Mouse (Mus musculus): Measurements from ENCODE around the gene Aoah. TPM values are rescaled to one million over a fixed set of nuclear protein-coding genes. Genes with fewer than 3 reads are reported as not detected.

Aoah gene
- total RNA-seq, 2 experiments from 2014 or later = 1.9 to 3.9 TPM

DNA sequence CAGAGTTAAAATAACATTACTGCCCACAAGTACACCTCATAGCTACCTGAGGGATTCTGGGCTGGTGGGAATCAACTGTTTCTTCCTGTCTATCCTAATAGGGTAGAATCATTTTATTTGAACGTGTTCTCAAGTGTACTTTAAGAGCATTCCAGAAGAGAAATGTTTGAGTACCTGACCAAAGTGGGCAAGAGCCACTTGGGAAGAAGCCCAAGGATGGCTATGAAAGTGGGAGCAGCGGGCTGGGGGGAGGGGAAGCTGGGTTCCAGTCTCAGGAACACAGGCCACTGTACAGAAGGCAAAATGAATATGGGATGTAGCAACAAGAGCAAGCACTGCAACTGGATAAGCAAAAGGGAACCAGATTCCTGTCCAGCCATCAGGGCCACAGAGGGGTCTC is 111.3 kb downstream of the Aoah start:
- no peak for DNase-seq (ENCODE audit: low spot score in 2 of 2)

DNA sequence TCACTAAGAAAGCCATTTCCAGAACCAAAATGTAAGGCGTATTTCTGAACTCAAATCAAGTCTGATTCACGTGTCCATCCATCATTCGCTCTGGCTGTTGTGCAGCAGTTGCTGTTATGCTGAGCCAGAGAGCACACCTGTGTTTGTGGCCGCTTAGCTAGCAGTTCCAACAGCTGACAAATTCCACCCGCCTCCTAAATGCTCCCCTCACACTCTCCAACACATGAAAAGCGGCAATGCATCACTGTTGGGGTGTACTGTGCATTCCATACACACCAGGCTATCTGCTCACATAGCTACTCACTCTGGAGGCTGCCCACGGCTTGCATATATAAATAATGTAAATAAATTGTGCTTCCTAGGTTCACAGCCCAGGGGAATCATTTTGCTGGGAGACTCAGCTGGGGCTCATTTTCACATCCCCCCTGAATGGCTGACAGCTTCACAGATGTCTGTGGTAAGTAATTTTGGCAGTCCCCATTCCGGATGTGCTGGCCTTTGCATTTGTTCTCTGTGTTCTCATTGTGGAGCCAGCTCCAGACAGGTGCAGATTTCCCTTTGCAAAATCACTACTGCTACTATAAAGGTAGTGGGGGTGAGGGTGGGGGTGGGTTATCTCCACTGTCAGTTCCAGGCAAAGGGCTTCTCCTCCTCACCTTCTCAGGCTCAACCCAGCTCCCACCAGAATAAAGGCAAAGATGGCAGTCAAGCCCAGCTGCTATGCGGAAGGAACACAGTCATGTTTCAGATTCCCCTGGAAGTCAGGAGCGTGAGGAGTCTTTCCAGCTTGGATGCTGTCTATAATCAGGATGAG is 123.0 kb downstream of the Aoah start:
- no peak for DNase-seq (ENCODE audit: low spot score in 2 of 2)

DNA sequence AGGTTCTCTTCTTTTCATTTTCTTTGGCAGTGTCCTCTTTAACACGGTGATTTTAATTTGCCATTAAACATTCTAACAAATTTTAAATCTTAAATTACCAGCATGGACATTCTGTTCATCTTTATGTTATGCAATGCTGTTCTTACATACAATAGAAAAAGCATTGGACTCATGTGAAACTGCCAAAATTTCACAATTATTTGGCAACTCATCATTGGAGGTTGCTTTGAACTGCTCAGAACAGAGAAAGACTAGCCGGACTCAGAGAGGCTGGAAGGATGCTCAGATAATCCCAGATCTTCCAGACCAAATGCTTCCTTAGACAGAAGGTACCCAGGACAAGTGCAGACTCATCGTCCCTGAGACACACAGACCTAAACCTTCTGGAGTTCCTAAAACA is 126.5 kb downstream of the Aoah start:
- no peak for DNase-seq (ENCODE audit: low spot score in 2 of 2)

DNA sequence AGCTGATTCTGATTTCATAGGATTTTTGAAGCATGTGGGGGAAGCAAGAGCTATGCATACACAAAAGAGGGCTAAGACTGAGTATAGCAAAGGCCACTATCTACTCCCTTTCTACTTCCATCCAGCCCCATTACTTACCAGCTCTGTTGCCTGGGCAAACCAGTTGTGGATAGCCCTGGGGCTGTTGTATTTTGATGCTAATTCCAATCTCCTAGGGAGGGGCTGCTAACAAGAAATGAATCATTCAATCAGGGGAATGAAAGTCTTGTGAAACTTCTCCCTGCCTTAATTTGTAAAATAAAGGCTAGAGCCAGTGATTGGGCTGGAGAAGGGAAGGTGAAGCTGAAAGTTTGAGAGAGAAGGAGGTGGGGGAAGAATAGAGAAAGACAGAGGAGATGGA is 142.1 kb downstream of the Aoah start:
- DNase-seq (ENCODE audit: low spot score in 2 of 2) = no peak

DNA sequence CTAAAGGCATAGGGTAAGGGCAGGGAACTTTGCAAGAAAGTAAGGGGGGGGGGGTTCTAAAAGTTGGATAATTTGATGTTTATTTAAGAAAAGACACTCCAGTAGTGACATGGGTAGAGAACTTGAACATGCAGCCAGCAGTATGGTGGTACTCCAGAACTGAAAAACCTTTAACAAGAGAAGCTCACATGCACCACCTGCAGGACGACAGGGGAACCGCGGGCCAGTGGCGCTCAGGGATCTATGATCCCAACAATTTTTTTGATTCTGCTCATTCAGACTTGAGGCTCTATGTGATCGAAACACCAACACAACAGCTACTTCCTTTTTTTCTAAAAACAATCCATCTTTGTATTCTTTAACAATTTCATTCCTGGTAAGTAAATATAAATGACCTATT is 143.5 kb downstream of the Aoah start:
- DNase-seq (ENCODE audit: low spot score in 2 of 2) = peak; percentile 24 to 33

DNA sequence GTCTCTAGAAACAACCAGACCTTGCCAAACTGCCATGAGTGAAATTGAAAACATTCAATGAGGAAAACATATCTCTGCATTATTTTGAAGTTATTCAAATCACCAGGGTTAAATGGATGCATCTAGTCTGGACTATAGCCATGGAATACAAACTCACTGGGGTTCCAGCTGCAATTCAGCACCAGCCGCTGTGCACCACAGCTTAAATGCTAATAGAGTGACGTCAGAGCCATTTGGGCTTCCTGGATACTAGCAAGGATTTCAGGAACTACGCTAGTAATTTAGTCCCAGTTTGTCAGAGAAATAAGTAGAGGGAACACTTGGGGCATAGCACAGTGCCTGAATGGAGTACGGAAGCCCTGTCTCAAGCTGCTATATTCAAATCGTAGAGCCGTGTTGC is 145.2 kb downstream of the Aoah start:
- DNase-seq (ENCODE audit: low spot score in 2 of 2) = no peak

DNA sequence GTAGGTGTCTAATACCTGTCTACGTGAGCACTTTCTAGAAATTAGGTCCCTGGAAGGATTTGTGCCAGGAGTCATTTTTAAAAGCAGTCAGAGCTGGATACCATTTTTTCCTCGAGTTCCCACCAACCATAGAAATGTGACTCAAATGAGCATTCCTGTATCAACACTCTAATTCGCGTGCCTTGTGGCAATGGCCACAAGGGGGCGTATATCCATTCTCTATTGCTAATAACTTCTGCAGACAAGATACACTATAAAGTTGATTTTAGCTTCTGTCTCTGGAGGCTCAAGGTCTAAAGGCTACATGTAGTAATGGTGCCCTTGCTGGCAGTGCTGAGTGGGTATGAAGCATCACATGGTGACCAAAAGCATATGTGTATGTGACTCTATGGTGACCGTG is 146.5 kb downstream of the Aoah start:
- no peak for DNase-seq (ENCODE audit: low spot score in 2 of 2)

DNA sequence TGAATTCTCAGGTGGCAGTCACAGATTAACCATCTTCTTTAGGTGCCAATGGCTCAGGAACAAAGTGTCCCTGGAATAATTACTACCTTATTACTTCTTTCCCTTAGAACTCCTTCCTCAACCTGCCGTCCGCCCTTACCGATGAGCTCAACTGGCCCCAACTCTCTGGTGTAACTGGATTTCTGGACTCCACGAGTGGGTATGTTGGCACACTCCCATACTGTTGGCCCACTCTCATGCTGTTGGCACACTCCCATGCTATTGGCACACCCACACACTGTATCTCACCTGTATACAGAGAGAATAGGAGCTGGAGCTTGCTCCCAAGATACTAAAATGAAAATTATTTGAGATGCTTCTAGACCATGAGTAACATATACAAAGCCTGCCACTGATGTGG is 147.8 kb downstream of the Aoah start:
- no peak for DNase-seq (ENCODE audit: low spot score in 2 of 2)

DNA sequence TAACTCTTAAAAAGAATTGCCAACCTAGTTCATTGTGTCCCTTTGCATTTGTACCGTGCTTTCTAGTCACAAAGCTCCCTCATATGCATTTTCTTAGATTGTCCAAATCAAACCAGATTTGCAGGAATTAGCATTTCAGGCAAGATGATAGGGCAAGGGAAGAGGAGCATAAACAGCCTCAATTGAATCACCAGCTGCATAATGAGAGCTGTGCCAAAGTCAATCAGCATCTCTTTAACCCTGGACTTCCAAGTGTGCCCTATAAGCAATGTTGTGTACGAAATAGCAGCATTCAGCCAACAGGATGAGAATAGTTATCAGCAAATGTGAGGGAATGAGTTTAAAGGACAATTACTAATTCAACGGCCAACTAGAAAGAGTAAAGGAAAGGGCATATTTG is 169.2 kb downstream of the Aoah start:
- DNase-seq (ENCODE audit: low spot score in 2 of 2) = no peak

DNA sequence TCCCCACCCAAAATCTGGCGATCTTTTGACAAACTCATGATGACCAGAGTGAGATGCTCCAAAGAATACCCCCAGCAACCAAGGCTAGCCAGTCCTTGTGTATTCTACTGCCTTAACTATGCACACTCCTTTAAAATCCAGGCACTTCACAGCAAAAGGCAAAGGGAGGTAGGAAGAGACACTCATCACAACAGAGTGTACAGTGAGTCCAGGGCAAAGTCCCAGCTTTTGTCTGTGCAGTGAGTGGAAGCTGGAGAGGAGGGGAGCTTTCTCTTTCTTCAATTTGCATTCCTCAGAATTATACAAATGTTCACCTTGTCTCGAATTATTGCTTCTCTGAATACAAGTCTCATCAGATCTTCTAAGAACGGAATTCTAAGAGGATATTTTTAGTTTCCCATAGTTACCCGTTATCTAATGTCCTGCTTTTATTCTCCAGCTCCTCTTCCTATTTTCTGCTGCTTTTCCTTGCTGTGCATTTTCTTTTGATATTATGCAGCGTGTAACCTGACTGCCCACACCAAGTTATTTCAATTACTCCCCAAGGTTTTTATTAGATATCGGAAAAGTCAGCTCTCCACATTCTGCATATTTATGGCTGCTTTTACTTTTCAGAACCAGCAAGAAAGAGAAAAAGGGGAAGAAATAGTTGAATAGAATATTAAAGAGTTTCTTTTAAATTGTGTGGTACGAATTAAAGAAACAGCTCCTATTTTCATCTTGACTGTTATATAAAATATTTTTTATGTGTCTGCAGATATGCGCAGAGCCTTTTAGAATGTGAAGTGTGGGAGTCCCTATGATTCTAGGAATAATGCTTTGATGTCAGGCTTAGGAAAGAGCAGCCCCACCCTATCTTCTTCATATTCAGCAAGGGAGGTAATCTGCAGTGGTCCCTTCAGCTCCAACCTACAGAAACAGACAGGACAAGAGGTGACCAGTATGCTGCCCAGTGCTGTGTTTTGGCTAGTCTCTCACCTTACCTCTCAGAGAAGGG is 187.6 kb downstream of the Aoah start:
- DNase-seq (ENCODE audit: low spot score in 2 of 2) = no peak

DNA sequence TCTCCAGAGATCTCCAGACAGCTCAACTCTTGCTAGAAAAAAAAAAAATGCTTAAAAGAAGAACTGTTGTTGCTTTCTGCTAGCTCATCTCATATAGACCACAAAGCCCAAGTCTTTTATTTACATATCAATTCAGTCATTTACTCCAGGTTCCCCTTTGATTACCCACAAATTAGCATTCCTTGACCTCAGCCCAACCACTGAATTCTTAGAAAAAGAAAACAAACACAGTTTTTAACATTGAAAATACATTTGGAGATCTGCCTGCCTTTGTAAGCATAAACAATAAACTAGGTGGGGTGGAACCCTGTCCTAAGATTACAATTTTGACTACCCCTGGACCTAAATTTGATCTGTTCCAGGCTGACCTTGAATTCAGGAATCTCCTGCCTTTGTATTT is 191.6 kb downstream of the Aoah start:
- no peak for DNase-seq (ENCODE audit: low spot score in 2 of 2)

DNA sequence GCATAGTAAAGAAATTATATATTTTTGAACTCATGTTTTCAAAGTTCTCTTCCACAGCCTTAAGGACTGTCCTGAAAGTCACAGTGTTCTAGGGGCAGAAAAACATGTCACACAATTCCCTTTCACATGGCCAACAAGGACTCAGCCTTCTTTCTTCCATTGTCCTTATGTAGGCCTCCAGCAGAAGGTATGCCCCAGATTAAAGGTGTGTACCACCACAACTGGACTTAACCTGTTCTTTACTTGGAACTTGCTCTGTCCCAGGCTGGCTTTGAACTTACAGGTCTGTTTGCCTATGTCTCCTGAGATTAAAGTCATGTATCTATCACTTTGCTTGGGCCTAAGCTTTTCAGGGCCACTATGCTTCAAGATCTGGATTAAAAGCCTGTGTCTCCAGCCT is 192.0 kb downstream of the Aoah start:
- DNase-seq (ENCODE audit: low spot score in 2 of 2) = no peak

DNA sequence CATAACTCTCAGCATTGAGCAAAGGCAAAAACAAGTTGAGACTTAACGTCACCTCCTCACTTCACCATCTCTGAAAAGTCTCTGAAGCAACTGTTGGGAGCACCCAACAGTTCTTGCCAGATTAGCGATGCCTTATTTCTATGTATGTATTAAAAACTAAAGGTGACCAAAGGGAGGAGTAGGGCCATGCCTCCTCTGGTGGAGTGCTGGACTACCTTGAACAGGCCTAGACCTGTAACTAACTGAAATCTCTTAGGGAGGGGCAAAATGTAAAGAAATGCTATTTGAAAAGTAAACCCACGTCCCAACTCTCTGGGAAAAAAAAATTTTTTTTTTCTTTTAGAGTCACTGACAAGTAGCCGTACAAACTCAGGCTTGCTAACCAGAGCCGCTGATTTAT is 211.3 kb downstream of the Aoah start:
- no peak for DNase-seq (ENCODE audit: low spot score in 2 of 2)

DNA sequence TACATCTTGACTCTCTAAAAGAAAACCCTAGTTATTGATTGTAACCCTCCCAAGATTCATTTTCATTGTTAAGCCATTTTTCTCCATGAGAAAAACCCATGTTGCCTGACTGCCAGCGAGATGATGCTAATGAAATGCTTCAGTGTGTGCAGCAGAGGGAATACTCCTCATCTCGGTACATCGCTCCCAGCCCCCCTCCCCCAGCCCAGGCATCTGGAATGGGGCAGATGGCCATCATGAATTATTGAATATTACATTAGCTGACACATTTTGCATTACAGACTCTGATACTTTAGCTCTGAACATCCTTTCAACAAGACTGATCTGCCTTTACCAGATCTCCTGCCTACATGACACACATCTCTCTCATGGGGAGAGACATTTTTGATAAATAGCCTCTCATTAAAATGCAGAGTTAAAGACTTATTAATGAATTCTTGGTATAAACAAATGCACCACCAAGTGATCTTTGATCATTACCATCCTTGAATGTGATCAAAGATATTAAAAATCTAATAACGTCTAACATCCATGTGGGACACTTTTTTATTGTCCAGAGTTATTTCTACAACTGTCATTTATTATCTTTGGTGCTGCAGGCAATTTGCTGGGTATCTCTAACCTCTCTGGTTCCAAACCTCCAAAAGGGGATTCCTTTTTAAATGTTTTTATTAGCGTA is 211.9 kb downstream of the Aoah start:
- DNase-seq (ENCODE audit: low spot score in 2 of 2) = no peak

DNA sequence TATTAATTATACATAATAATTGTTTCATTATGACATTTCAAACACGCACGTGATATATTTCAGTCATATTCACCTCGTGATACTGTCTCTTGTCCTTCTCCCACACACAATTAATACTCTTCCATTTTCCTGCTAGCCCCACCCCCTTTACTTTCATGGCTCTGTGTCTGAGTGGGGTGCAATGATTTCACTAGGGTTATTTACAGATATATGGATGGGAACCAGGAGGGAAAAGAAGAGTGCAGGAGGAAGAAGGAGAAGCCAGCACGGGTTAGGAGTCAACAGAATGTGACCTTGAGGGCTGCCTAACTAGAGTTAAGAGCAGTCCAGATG is 212.4 kb downstream of the Aoah start:
- DNase-seq (ENCODE audit: low spot score in 2 of 2) = no peak

DNA sequence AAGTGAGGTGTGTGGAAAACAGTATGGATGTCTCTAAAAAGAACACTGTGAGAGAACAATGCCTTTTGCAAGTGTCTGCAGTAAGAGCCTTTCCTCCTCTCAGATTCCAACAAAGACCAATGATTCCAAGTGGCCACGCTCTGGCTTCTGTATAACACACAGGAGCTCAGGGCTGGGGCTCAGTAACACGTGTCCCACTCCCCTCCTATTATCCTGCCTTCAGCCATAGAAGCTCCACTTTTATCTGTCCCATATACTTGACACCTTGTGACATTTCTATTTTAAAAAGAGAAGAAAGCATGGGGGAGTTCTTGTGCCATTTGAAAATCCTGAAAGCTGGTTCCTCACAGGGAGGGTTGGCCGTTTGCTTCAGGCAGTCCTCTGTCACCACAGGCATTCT is 219.7 kb downstream of the Aoah start:
- DNase-seq (ENCODE audit: low spot score in 2 of 2) = no peak

DNA sequence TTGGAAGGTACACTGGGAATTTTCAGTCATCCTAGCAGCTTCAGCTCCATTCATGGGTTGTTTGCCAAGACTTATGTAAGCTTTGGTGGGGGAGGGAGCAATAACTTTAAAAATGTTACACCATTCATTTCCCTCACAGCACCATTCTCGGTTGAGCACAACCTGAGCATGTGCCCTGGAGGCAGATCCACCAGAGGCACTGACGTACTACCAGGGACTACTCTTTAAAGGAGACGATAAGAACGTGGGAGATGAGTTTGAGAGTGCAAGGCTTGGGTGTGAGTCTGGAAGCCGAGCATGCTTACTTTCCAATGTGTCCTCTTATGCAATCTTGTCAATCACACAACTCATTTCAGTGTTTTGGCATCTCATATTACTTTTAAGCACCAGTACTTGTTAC is 230.9 kb downstream of the Aoah start:
- no peak for DNase-seq (ENCODE audit: low spot score in 2 of 2)

DNA sequence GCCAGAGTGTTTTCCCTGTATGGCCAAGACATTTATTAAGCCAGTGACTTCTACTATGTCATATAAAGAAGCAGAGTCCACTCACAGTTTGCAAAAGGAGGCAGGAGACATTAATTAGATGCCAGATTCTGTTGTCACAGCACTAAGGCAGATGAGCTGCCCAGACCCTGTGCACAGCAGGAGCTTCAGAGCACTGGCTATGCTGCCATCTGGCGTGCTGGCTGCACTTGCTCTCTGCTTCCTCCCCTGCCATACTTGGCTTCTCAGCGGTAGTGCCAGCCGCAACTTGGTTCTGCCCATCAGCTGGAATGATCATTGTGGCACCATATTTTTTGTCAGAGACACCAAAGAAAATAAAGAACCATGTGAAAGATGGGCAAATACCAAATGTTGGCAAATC is 239.3 kb downstream of the Aoah start:
- no peak for DNase-seq (ENCODE audit: low spot score in 2 of 2)

DNA sequence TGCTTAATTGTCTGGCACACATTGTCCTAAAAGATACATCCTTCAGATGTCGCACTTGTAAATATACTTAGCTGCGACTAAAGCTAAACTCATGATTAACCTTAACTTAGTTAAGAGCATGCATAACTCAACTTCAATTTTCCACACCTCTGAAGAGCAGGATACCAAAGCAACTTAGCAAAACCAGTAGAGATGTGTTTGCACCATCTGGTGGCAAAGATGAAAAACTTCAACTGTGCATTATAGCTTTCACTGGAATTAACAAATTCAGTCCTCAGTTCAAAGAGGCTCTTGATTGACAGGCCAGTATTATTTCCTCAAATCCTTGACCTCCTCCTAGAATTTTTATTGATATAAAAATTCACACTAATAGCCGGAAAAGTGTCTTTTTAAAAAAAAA is 241.1 kb downstream of the Aoah start:
- no peak for DNase-seq (ENCODE audit: low spot score in 2 of 2)

DNA sequence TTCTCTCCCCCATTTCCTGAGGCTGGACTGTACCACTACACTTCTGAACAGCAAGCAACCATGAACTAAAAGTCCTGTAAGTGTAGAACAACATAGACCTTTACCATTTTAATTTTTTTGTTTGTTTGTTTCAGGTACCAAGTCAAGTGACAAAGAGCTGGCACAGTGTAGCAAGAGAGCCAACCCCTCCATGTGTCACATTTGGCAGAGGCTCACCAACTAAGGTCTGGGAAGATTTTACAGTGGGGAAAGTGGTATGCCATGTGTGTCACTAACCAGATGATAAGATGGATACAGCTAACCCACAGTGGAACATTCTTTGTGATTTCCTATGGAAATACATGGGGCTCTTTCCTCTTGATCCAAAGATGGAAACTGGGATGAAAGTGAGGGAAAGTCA is 242.1 kb downstream of the Aoah start:
- DNase-seq (ENCODE audit: low spot score in 2 of 2) = no peak

DNA sequence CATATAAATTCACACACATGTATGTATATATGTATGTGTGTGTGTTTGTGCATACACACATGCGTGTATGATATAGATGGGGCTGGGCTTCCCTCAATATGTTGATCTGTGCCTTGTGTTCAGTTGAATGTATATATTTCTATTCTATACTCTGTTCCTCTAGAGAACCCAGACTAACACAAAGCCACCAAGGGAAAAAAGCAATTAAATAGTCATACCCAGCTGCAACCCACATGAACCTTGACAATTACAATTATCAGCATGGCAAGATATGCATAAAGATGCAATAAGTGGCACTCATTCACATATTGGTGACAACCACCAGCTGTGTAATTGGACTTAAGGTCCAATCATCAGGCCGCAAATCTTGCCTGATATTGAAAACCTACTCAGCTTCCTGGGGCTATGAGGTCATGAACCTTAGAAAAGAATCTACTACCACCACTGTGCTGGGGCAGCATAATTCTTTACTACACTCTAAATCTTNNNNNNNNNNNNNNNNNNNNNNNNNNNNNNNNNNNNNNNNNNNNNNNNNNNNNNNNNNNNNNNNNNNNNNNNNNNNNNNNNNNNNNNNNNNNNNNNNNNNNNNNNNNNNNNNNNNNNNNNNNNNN is 246.8 kb downstream of the Aoah start:
- DNase-seq (ENCODE audit: low spot score in 2 of 2) = no peak

DNA sequence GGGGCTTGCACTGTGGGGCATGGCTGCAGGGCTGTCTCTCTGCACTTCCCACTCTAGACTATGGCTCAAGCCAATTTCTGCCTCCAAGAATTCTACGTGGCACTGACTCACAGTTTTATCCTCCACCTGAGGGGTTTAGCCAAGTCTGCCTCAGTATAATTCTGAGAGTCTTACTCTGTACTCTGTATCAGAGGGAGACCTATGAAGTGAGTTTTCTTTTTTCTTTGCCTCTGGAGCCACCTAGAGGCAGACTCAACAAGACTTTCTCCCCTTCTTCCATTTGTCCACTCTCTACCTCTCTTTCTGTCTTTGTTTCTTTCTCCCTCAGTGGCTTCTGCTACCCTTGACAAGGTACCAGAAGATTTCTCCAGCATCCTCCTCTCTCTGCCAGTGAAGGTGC is 256.2 kb downstream of the Aoah start:
- no peak for DNase-seq (ENCODE audit: low spot score in 2 of 2)

Data from adrenal gland, postnatal 4 days (tissue).